Mouse (Mus musculus): Measurements from ENCODE around the gene Osbpl5. TPM values are rescaled to one million over a fixed set of nuclear protein-coding genes. Genes with fewer than 3 reads are reported as not detected.
"Not testable (repeated sequence)": the region's sequence is repeated elsewhere in the genome, so short reads cannot be mapped to it uniquely, and the experiment has no call there.

The Osbpl5 gene
- polyA plus RNA-seq, 1 experiment, result 1.2 TPM

DNA sequence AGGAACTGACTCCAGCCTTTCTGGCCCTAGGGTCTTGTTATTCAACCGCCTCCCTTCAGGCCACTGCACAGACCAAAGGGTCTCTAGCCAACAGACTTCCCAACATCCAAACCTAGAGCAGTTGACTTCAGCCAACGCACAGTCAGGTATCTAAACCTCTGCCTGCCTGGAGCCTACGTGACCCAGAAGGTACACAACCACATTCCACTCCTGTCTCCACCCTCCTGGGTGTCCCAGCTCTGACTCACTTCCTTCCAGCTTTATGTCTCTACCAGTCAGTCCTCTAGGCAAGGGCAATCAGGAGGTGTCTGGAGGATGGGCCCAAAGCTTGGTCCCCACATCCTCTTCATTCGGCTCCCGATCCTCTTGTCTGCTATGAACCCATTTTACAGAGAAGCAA, 65.6 kb downstream of the Osbpl5 start:
- H3K4me3 ChIP-seq (replicated peaks), result no peak overlapping the region
- H3K27me3 ChIP-seq (replicated peaks), result peaks cover 77% of the 10 kb centered on the region
- TF ChIP-seq GATA1 (IDR thresholded peaks at IDR 0.05; ENCODE audit: borderline replicate concordance, low read length) (no peak), FLI1 (IDR thresholded peaks at IDR 0.05; ENCODE audit: low read length) (no peak)
- peaks cover 6% of the 10 kb centered on the region for H3K4me1 ChIP-seq
- no peaks in the 10 kb centered on the region for H3K9me3 ChIP-seq
- H3K36me3 ChIP-seq (replicated peaks; ENCODE audit: low read length), result no peaks in the 10 kb centered on the region

DNA sequence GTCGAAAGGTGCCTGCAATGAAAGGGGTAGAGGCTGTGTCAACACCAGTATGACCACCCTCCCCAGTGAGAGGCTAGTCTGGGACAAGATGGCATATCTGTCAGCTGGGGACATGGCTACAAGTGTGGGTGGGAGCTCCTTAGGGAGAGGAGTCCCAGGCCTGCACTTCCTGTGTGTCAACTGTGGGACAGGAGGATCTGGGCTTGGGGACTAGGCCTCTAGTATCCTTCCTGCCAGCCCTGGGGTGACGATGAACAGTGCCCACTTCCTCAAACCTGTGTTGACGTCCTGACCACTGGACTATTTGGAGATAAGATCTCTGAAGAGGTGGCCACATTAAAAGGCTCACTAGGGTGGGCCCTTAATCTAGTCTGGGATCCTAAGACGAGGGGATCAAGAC, 66.8 kb downstream of the Osbpl5 start:
- peaks cover 76% of the 10 kb centered on the region for H3K27me3 ChIP-seq (replicated peaks)
- H3K36me3 ChIP-seq (replicated peaks; ENCODE audit: low read length), result no peaks in the 10 kb centered on the region
- no peak overlapping the region for H3K4me3 ChIP-seq (replicated peaks)
- no peaks in the 10 kb centered on the region for H3K9me3 ChIP-seq
- H3K4me1 ChIP-seq, result peaks cover 14% of the 10 kb centered on the region
- TF ChIP-seq FLI1 (IDR thresholded peaks at IDR 0.05; ENCODE audit: low read length) (no peak), GATA1 (IDR thresholded peaks at IDR 0.05; ENCODE audit: borderline replicate concordance, low read length) (no peak)

DNA sequence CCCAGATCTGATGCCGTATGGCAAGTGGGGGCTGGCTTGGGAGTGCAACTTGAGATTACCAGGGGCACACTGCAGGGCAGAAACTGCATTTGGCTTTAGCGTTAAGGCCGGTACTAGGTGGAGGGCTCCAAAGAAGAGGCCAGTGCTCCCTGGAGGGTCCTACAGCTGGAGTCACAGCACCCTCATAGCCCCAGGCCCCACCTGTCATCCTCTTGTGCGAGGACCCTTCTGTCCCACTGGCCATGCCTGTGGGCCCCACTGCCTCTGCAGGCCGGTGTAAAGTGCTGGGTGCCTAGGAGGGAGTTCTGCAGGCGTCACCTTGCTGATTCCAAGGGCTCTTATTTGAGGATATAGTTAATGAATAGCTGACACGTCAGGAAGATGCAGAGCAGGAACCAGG, 67.3 kb downstream of the Osbpl5 start:
- H3K9me3 ChIP-seq, result no peaks in the 10 kb centered on the region
- TF ChIP-seq GATA1 (IDR thresholded peaks at IDR 0.05; ENCODE audit: borderline replicate concordance, low read length), result no peak
- H3K27me3 ChIP-seq (replicated peaks), result peaks cover 72% of the 10 kb centered on the region
- H3K4me3 ChIP-seq (replicated peaks), result no peak overlapping the region
- peaks cover 14% of the 10 kb centered on the region for H3K4me1 ChIP-seq
- no peaks in the 10 kb centered on the region for H3K36me3 ChIP-seq (replicated peaks; ENCODE audit: low read length)

DNA sequence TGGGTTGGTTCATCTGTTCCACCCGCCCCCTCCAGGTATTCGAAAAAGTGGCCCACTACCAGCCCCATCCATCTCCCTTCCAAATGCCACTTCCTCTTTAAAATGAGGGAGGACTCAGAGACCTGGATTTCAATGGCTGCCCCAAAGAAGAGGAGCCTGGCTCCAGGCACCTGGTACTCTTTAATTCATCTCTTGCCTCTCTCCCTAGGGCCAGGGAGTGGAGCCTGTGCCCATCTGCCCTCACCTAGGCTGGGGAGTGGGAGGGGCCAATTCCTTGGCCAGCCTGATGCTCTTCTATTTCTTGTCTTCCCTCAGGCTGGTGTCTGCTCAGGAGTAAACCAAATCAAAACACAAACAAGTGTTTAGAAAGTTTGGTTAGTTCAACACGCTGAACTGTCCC, 70.1 kb downstream of the Osbpl5 start:
- H3K9me3 ChIP-seq; H3K4me3 ChIP-seq (replicated peaks); H3K36me3 ChIP-seq (replicated peaks; ENCODE audit: low read length): not testable (repeated sequence)
- H3K27me3 ChIP-seq (replicated peaks), result peaks cover 49% of the 10 kb centered on the region
- H3K4me1 ChIP-seq, result peaks cover 14% of the 10 kb centered on the region

DNA sequence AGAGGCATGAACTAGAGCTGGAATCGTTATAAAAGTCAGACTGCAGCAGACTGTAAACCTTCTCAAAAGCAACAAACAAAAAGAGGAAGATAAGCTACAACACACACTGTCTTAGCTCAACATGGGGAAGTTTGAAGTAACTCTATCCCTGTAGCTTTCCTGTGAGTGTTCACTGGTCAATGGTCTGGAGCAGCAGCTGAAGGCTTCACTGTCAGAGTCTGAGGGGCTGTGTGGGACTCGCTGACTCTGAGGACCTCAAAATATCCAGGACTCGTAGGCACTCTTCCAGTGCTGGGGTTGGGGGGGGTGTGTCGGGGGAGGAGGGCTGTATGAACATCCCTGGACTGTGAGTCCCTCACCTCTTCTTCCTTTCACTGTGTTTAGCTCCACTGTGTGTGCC, 70.6 kb downstream of the Osbpl5 start:
- H3K9me3 ChIP-seq; H3K36me3 ChIP-seq (replicated peaks; ENCODE audit: low read length); H3K4me3 ChIP-seq (replicated peaks): not testable (repeated sequence)
- Histone ChIP-seq H3K27me3 (replicated peaks) (peaks cover 49% of the 10 kb centered on the region), H3K4me1 (peaks cover 14% of the 10 kb centered on the region)

DNA sequence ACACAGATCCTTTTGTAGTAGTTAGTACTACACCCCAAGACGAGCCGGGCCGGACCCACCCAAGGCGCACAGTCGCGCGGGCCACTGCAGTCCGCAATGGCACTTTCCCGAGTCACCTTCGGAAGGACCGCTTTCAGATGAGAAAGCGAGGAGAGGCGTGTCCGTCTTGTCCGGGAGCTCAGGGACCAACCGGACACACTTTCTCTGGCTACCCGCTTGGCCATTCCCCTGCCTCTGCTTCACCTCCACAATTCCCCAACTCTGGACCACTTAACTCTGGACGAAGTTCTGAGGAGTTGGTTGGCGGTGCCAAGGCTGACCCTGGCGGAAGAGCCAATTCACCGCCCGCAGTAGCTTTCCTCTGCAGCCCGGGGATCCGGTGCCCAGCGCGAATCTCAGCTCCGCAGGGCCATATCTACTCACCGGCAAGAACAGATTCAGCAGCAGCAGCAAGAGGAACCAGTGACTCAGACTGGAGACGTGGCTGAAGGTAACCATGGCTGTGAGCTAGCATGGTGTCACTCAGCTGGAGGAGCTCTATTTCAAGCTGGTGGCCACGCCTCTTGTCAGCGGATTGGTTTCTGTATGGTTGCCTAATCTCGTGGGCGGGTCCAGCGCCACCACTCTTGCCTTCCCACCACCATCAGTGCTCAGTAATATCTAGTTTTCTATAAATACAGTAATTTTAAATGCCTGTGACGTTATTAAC, 71.3 kb downstream of the Osbpl5 start, which contains the start of gene Tnfrsf23:
TSS of gene Tnfrsf23 (minus strand) at position 514 of the 709 bp plus-strand sequence.
- Histone ChIP-seq H3K27me3 (replicated peaks) (peaks cover 42% of the 10 kb centered on the region), H3K4me3 (replicated peaks) (peak within 1 kb of the TSS; percentile 86), H3K9me3 (no peaks in the 10 kb centered on the region; the same call in 1 of the 2 replicates), H3K36me3 (replicated peaks; ENCODE audit: low read length) (no peaks in the 10 kb centered on the region), H3K4me1 (peaks cover 14% of the 10 kb centered on the region)
- TF ChIP-seq FLI1 (IDR thresholded peaks at IDR 0.05; ENCODE audit: low read length) (no peak), GATA1 (IDR thresholded peaks at IDR 0.05; ENCODE audit: borderline replicate concordance, low read length) (no peak)

DNA sequence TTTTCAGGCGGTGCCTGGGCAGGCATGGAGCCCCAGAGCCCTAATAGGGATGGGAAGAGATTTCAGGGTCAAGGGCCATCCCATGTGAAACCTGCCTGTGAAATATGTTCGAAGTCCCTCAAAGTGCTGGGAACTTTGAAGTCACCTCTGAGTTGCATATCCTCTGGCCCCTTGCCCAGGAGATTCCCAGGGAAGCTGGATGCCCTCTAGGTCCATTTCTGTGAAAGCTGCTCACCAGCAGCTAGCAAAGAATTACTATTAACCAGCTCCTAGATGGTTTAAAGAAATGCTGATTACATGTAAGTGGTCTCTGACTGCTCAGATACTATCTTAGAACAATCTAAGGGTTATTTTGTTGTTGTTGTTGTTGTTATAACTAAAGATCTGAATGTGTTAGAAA, 72.2 kb downstream of the Osbpl5 start:
- H3K27me3 ChIP-seq (replicated peaks), result peaks cover 35% of the 10 kb centered on the region
- H3K9me3 ChIP-seq; H3K36me3 ChIP-seq (replicated peaks; ENCODE audit: low read length); H3K4me1 ChIP-seq; H3K4me3 ChIP-seq (replicated peaks): not testable (repeated sequence)

DNA sequence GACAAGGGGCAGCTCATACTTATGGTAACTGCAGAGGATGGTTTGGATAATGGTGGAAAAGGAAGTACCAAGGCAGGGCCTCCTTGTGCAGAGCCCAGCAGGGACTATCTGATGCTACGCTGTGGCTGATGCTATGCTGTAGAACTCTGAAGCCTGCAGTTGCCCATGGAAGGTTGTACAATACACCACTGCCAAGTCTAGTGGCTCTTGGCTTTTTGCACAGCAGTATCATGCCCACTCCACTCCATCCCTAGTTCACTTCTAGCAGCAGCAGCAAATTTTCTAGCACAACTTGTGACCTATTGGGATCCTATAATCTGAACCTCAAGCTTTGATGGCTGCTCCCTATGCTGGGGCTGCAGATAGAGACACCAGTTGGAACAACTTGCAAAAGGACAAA, 75.2 kb downstream of the Osbpl5 start:
- no peaks in the 10 kb centered on the region; the same call in 1 of the 2 replicates for H3K9me3 ChIP-seq
- no peaks in the 10 kb centered on the region for H3K36me3 ChIP-seq (replicated peaks; ENCODE audit: low read length)
- TF ChIP-seq FLI1 (IDR thresholded peaks at IDR 0.05; ENCODE audit: low read length), result no peak
- TF ChIP-seq GATA1 (IDR thresholded peaks at IDR 0.05; ENCODE audit: borderline replicate concordance, low read length), result no peak
- peaks cover 8% of the 10 kb centered on the region for H3K4me1 ChIP-seq
- H3K4me3 ChIP-seq (replicated peaks), result no peak overlapping the region
- peaks cover 13% of the 10 kb centered on the region for H3K27me3 ChIP-seq (replicated peaks)

DNA sequence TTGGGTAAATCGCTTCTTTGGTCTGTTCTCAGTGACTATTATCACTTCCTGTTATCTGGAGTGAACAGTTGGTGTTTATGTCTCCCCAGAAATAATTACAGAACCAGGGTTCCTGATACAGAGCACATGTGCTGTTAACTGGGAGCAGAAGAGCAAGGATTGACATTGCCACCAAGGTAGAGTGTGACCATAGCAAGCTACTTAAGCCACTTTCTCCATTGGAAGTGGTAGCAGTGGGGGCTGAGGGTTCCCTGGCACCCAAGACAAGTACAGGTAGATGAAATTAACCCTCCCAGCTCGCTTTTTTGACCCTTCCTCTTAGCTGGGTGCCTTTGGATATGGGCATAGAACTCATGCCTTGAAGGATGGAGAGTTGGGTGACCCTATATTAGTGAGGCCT, 75.9 kb downstream of the Osbpl5 start:
- peaks cover 12% of the 10 kb centered on the region for H3K27me3 ChIP-seq (replicated peaks)
- H3K4me1 ChIP-seq; H3K4me3 ChIP-seq (replicated peaks); H3K9me3 ChIP-seq; H3K36me3 ChIP-seq (replicated peaks; ENCODE audit: low read length): not testable (repeated sequence)

DNA sequence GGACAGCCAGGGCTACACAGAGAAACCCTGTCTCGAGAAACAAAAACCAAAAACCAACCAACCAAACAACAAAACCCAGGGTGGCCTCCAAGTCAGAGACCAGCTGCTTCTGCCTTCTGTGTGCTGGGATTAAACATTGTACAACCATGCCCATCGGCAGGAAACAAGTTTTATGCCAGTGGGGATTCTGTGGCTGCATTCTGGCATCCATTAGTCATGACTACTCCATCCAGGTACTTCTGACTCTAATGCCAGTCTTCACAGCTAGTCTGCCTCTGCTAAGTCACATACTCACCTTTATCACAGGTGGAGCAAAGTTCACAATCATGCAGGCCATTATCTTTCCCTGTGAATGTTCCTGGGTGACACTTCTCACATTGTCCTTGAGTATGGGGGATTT, 77.1 kb downstream of the Osbpl5 start:
- not testable (repeated sequence) for H3K4me3 ChIP-seq (replicated peaks); H3K36me3 ChIP-seq (replicated peaks; ENCODE audit: low read length); H3K4me1 ChIP-seq; H3K27me3 ChIP-seq (replicated peaks); H3K9me3 ChIP-seq

DNA sequence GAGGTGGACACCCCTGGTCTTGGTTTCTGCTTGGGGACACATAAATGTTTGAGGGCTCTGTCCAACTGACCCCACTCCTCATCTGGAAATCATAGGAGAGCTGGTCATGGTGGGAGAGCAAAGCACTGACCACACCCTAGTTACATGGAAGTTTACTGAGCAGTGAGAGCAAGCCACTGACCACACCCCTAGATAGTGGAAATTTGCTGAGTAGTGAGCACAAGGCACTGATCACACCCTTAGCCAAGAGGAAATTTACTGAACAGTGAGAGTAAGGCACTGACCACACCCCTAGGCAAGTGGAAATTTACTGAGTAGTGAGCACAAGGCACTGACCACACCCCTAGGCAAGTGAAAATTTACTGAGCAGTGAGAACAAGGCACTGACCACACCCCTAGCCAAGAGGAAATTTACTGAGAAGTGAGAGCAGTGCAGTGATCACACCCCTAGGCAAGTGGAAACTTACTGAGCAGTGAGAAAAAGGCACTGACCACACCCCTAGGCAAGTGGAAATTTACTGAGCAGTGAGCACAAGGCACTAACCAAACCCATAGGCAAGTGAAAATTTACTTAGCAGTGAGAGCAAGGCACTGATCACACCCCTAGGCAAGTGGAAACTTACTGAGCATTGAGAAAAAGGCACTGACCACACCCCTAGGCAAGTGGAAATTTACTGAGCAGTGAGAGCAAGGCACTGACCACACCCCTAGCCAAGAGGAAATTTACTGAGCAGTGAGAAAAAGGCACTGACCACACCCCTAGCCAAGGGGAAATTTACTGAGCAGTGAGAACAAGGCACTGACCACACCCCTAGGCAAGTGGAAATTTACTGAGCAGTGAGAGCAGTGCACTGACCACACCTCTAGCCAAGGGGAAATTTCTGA, 90.1 kb downstream of the Osbpl5 start:
- TF ChIP-seq FLI1 (IDR thresholded peaks at IDR 0.05; ENCODE audit: low read length) (no peak), GATA1 (IDR thresholded peaks at IDR 0.05; ENCODE audit: borderline replicate concordance, low read length) (no peak)
- Histone ChIP-seq H3K4me3 (replicated peaks) (no peak overlapping the region), H3K36me3 (replicated peaks; ENCODE audit: low read length) (no peaks in the 10 kb centered on the region), H3K27me3 (replicated peaks) (peaks cover 3% of the 10 kb centered on the region), H3K9me3 (peaks cover 28% of the 10 kb centered on the region), H3K4me1 (peaks cover 11% of the 10 kb centered on the region)

Measured in megakaryocyte, embryonic 14.5 days (primary cell).